Mouse (Mus musculus) thymus, adult 2 months (tissue): ENCODE measurements around the gene Hist1h2bj.

ENCODE experiments used
- CTCF ChIP-seq: fragments of 200-500 bp; IDR thresholded peaks from 2 replicates; pipeline ENCODE4 v1.5.1; 2012; ENCODE audit warnings: mild to moderate bottlenecking, control low read depth, low read length, moderate library complexity, borderline replicate concordance; ENCODE audit not compliant: control insufficient read depth, poor library complexity, insufficient read depth; ENCODE audit errors: extremely low read depth
- POLR2A ChIP-seq: fragments of 200-500 bp; IDR thresholded peaks from 2 replicates; pipeline ENCODE4 v1.6.1; 2012; ENCODE audit warnings: mild to moderate bottlenecking, low read length, control low read depth, moderate library complexity; ENCODE audit not compliant: control insufficient read depth, poor library complexity, insufficient read depth; ENCODE audit errors: extremely low read depth

- TF ChIP-seq CTCF, result no peak
- no peak for TF ChIP-seq POLR2A
Observed at GRCm38 (mm10) chr13:22001346-22001745, 41.7 kb upstream of the Hist1h2bj start.
